Mouse (Mus musculus) liver, postnatal 0 days (tissue): Measurements from ENCODE around the gene Ajm1.

Experiments
- CTCF ChIP-seq: sonication (generic); IDR thresholded peaks from 2 replicates; pipeline ENCODE4 v1.5.1; 2016; ENCODE audit warnings: antibody characterized with exemption, low read depth
- EP300 ChIP-seq: IDR thresholded peaks from 2 replicates; pipeline ENCODE4 v1.6.1; 2016; ENCODE audit warnings: antibody characterized with exemption, low read depth, mild to moderate bottlenecking

- TF ChIP-seq CTCF (no peak), EP300 (no peak)
Measured at GRCm38 (mm10) chr2:25580621-25581101, 896 bp downstream of the Ajm1 start.
